Mouse (Mus musculus): ENCODE measurements around the gene Olfr1173. TPM values are rescaled to one million over a fixed set of nuclear protein-coding genes. Genes with fewer than 3 reads are reported as not detected.

The Olfr1173 gene
- polyA plus RNA-seq (2016; fragmentation: Nextera tagmentation; extraction: Ambion mirVana): not detected in 2 replicates

DNA sequence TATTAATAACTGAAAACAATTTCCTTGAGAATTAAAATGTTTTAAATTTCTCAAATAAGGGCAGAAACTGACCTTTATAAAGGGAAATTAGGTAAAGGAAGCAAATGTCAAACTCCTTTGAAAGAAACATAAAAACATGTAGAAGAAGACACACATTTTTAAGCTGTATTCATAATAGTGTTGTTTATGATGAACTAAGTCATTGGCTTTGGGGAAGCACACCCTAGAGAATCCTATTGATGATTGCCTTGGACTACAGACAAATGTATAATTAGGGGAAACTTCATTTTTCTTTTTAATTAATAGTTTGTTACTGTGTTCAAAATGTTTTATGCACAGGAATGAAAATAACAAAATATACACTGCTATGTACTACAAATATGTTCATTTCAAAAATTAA lies at the start of gene Olfr1173:
TSS of gene Olfr1173 (minus strand) at position 101 of the 400 bp plus-strand sequence.
- no peak within 1 kb of the TSS for H3K9ac ChIP-seq
- H3K4me1 ChIP-seq: no peaks in the 10 kb centered on the region
- H3K27ac ChIP-seq: no peak within 1 kb of the TSS
- H3K36me3 ChIP-seq: no peaks in the 10 kb centered on the region
- H3K9me3 ChIP-seq (replicated peaks): no peaks in the 10 kb centered on the region
- H3K27me3 ChIP-seq (replicated peaks): no peaks in the 10 kb centered on the region
- H3K4me2 ChIP-seq: no peak within 1 kb of the TSS
- no peak for ATAC-seq
- H3K4me3 ChIP-seq: no peak within 1 kb of the TSS

- ATAC-seq: no peak
- H3K4me3 ChIP-seq: no peak within 1 kb of the TSS
- WGBS (ENCODE audit: insufficient replicate concordance): 63% methylated on average over 2 of the region's 2 CpGs
- H3K36me3 ChIP-seq: no peaks in the 10 kb centered on the region
- no peak within 1 kb of the TSS for H3K27ac ChIP-seq
- H3K27me3 ChIP-seq (replicated peaks): no peaks in the 10 kb centered on the region
- no peaks in the 10 kb centered on the region for H3K9me3 ChIP-seq (replicated peaks)
- no peak within 1 kb of the TSS for H3K4me2 ChIP-seq
- no peaks in the 10 kb centered on the region for H3K4me1 ChIP-seq
- no peak within 1 kb of the TSS for H3K9ac ChIP-seq
These were observed 47.4 kb upstream of the Olfr1173 start, which contains the start of gene Olfr1175-ps for GRCm38 (mm10) chr2:88327115-88327514. Olfr1175-ps (minus strand) TSS chr2:88327215.

DNA sequence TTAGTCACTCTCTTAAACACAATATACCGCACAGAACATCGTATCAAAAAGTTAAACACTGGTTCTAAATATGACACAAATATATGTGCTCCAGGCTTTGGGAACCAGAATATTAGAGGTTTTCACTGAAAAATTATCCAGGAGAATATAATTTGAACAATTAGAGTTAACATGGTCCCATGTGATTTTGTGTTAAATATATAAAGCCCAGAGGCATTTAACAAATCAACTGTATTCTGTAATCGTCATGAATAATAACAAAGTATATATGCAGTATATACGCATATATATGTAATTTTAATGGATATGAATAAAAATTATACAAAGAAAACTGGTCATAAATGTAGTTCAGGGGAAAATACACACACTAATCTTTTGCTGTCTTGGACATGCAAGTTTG lies 35.4 kb upstream of the Olfr1173 start, which contains the start of gene Olfr1174-ps:
TSS of gene Olfr1174-ps (minus strand) at position 101 of the 400 bp plus-strand sequence.
- Histone ChIP-seq H3K4me1 (no peaks in the 10 kb centered on the region), H3K4me3 (no peak within 1 kb of the TSS), H3K27ac (no peak within 1 kb of the TSS), H3K9ac (no peak within 1 kb of the TSS), H3K36me3 (no peaks in the 10 kb centered on the region), H3K9me3 (replicated peaks) (no peaks in the 10 kb centered on the region), H3K27me3 (replicated peaks) (no peaks in the 10 kb centered on the region), H3K4me2 (no peak within 1 kb of the TSS)
- ATAC-seq: no peak
- WGBS (ENCODE audit: insufficient replicate concordance): 79% methylated on average over 4 of the region's 4 CpGs

- Histone ChIP-seq H3K4me1 (no peaks in the 10 kb centered on the region), H3K27ac (no peak within 1 kb of the TSS), H3K27me3 (replicated peaks) (no peaks in the 10 kb centered on the region), H3K36me3 (no peaks in the 10 kb centered on the region), H3K4me2 (no peak within 1 kb of the TSS), H3K9me3 (replicated peaks) (no peaks in the 10 kb centered on the region), H3K4me3 (no peak within 1 kb of the TSS), H3K9ac (no peak within 1 kb of the TSS)
- WGBS (ENCODE audit: insufficient replicate concordance): 73% methylated on average over 1 of the region's 1 CpGs
- ATAC-seq: no peak
These were observed 51.4 kb downstream of the Olfr1173 start, which contains the start of gene Olfr1170 for GRCm38 (mm10) chr2:88228234-88228633. Olfr1170 (minus strand) TSS chr2:88228334.

Other genes with a start within 250 kb of the Olfr1173 start
- gene Olfr73, start 242.2 kb downstream of the Olfr1173 start, polyA plus RNA-seq (2016; fragmentation: Nextera tagmentation; extraction: Ambion mirVana): not detected in 2 replicates
- gene Olfr1162, start 228.7 kb downstream of the Olfr1173 start, polyA plus RNA-seq (2016; fragmentation: Nextera tagmentation; extraction: Ambion mirVana): not detected in 2 replicates
- gene Olfr1163, start 208.0 kb downstream of the Olfr1173 start, polyA plus RNA-seq (2016; fragmentation: Nextera tagmentation; extraction: Ambion mirVana): not detected in 2 replicates
- gene Olfr1164, start 185.9 kb downstream of the Olfr1173 start, polyA plus RNA-seq (2016; fragmentation: Nextera tagmentation; extraction: Ambion mirVana): not detected in 2 replicates
- gene Olfr1166, start 151.6 kb downstream of the Olfr1173 start, polyA plus RNA-seq (2016; fragmentation: Nextera tagmentation; extraction: Ambion mirVana): not detected in 2 replicates
- gene Olfr1167, start 124.7 kb downstream of the Olfr1173 start, polyA plus RNA-seq (2016; fragmentation: Nextera tagmentation; extraction: Ambion mirVana): not detected in 2 replicates
- not detected in 2 replicates for gene Olfr1168, start 98.0 kb downstream of the Olfr1173 start, polyA plus RNA-seq (2016; fragmentation: Nextera tagmentation; extraction: Ambion mirVana)
- gene Olfr1170, start 51.5 kb downstream of the Olfr1173 start, polyA plus RNA-seq (2016; fragmentation: Nextera tagmentation; extraction: Ambion mirVana): not detected in 2 replicates
- gene Olfr1174-ps, start 35.3 kb upstream of the Olfr1173 start, polyA plus RNA-seq (2016; fragmentation: Nextera tagmentation; extraction: Ambion mirVana): not detected in 2 replicates
- gene Olfr1175-ps, start 47.3 kb upstream of the Olfr1173 start, polyA plus RNA-seq (2016; fragmentation: Nextera tagmentation; extraction: Ambion mirVana): not detected in 2 replicates
- not detected in 2 replicates for gene Olfr1176, start 56.8 kb upstream of the Olfr1173 start, polyA plus RNA-seq (2016; fragmentation: Nextera tagmentation; extraction: Ambion mirVana)
- gene Olfr1177-ps, start 66.6 kb upstream of the Olfr1173 start, polyA plus RNA-seq (2016; fragmentation: Nextera tagmentation; extraction: Ambion mirVana): not detected in 2 replicates
- not detected in 2 replicates for gene Olfr1178, start 107.2 kb upstream of the Olfr1173 start, polyA plus RNA-seq (2016; fragmentation: Nextera tagmentation; extraction: Ambion mirVana)
- gene Olfr1179, start 126.6 kb upstream of the Olfr1173 start, polyA plus RNA-seq (2016; fragmentation: Nextera tagmentation; extraction: Ambion mirVana): not detected in 2 replicates
- not detected in 2 replicates for gene Olfr1180, start 139.3 kb upstream of the Olfr1173 start, polyA plus RNA-seq (2016; fragmentation: Nextera tagmentation; extraction: Ambion mirVana)
- gene Olfr1181, start 146.3 kb upstream of the Olfr1173 start, polyA plus RNA-seq (2016; fragmentation: Nextera tagmentation; extraction: Ambion mirVana): not detected in 2 replicates
- not detected in 2 replicates for gene Gm13757, start 169.3 kb upstream of the Olfr1173 start, polyA plus RNA-seq (2016; fragmentation: Nextera tagmentation; extraction: Ambion mirVana)
- gene Olfr1183, start 175.0 kb upstream of the Olfr1173 start, polyA plus RNA-seq (2016; fragmentation: Nextera tagmentation; extraction: Ambion mirVana): not detected in 2 replicates
- gene Olfr1184, start 203.7 kb upstream of the Olfr1173 start, polyA plus RNA-seq (2016; fragmentation: Nextera tagmentation; extraction: Ambion mirVana): not detected in 2 replicates
- gene Olfr1185-ps1, start 213.4 kb upstream of the Olfr1173 start, polyA plus RNA-seq (2016; fragmentation: Nextera tagmentation; extraction: Ambion mirVana): not detected in 2 replicates
- gene Olfr1186, start 238.7 kb upstream of the Olfr1173 start, polyA plus RNA-seq (2016; fragmentation: Nextera tagmentation; extraction: Ambion mirVana): not detected in 2 replicates

Measured in liver, embryonic 12.5 days (tissue).